Mouse (Mus musculus) kidney, adult 8-10 months (tissue): ENCODE measurements at regions not wholly inside any gene's neighbourhood (a gene's known extent, or its start where the extent isn't known, plus 50 kb on each side); places are given as distances from the start of the nearest gene placed in this dataset.

Source experiments
- DNase-seq, 2 experiments: peaks; one replicate each; pipeline ENCODE4 v3.0.0; 2022

- no peak for DNase-seq
These were observed 166.1 kb upstream of the Sesn3 start for GRCm38 (mm10) chr9:14108798-14109197.

DNA sequence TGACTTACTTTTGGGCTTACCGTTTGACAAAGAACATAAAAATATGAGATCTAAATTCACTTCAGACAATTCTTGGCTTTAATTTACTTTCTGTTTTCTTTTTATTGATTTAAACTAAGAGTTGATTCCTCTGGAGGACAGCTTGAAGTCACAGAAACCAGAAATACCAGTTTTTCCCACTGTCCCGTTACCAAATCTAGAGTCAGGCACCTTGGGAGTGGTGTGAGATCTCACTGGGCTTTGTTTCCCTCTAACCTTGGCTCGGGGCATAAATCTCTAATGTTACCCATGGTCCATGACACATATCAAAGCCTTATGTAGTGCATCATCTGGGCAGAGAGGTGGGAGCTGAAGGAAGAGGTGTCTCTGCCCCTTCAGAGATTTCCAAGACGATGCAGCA lies 165.4 kb upstream of the Sesn3 start:
- no peak for DNase-seq

- no peak for DNase-seq
These were observed 163.2 kb upstream of the Sesn3 start for GRCm38 (mm10) chr9:14111713-14112112.

- DNase-seq: no peak
These were observed 159.3 kb upstream of the Sesn3 start for GRCm38 (mm10) chr9:14115521-14115920.

DNA sequence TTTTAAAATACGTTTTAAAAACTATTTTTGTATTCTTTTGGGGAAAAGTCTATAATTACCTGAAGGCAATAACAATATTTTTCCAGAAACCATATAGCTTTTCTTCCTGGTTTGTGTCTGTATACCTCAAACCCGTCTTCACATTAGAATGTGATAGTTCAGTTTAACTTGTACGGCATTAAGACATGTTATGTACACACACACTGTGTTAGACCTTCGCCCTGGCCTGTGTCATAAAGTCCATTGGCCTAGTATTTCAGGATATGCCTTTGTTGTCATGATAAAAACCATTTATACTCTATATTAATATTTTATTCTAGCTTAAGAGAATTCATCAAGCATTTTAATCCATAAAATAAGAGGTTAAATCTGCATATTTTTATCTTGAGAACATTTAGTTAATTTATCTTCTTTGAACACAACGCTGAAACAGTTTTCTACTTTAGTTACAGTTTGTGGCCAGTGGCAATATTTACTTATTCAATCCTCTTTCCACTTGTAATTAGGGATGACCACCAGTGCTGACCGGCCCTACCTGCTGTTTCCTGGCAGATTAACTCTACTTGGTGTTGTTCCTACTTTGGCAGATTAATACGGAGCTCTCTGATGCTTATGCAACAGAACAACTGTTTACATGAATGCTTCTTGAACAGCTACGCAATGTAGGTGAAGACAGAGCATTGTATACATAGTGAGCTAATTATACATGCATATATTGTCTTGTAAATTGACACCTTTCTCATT lies 158.6 kb upstream of the Sesn3 start:
- DNase-seq: no peak

- DNase-seq: no peak
These were observed 141.5 kb upstream of the Sesn3 start for GRCm38 (mm10) chr9:14133372-14133771.

- no peak for DNase-seq
These were observed 139.9 kb upstream of the Sesn3 start for GRCm38 (mm10) chr9:14134894-14135450.

DNA sequence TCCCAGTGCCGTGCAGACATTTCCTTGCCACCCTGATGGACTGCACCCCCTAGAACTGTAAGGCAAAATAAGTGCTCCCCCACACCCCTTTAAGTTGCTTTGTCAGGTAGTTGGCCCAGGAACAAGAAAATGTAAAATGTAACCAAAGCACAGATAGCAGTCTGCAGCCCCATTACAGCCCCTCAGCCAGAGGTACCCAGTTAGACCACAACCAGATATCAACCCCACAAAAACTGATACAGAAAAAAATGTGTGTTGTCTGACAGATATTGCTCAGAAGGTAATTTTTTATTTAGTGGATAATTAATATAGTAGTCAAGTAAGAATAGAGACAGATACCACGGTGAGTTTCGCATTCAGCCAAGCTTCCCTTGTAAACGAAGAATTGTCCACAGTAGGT lies 133.5 kb upstream of the Sesn3 start:
- no peak for DNase-seq

DNA sequence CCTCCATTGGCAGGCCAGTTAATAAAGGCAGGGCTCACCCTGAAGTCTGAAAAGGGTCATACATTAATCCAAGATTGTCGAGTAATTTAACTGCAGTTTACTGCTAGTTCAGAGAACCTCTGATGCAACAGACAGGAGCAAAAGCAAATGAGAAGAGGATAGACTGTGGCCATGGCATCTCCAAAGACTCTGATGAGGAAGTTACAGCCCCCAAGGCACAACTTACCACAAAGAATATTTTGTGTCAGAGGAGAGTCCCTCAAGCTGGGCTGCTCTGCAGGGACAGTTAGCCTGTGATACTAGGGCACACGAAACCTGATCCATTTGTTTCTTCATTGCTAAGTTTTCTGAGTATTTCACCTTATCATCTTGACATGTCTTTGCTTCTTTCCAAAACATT lies 130.9 kb upstream of the Sesn3 start:
- DNase-seq: no peak

DNA sequence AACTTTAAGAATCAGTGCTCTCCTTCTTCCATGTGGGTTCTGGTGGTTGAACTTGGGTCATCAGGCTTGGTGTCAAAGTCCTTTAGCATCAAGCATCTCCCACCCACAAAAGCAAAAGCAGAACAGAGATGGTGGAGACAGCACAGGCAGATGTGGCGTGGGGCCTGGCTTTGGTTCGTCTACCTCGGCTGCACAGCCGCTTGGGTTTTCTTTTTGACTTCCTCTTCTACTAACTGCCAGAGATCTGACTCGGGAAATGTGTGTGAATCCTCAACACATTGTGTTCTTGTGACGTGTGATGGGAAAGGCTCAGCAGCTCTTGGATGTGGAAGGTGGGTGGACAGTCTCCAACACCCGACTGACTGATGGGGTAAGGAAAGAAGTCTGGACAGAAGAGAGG lies 127.8 kb upstream of the Sesn3 start:
- no peak for DNase-seq

DNA sequence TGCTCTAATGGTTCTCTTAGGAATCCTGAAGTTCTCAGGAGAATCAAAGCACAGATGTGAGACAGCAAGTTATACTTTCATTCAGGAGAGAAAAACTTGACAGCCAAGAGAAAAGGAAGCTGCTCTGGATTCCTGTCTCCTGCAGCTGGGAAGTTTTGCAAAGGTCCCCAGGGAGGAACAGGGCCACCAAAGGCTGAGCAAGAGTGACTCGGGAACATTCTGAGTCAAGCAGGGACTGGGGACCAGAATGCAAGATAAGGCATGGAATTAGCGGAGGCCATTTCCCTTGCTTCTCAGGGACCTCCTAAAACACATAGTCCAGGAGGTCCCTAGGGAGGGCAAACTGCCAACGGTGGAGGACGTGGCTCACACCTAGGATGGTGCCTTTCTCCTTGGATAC lies 127.1 kb upstream of the Sesn3 start:
- peak; percentile 12 to 15 for DNase-seq

GRCm38 (mm10) chr9:14150288-14150687 lies 124.6 kb upstream of the Sesn3 start:
- DNase-seq: no peak

DNA sequence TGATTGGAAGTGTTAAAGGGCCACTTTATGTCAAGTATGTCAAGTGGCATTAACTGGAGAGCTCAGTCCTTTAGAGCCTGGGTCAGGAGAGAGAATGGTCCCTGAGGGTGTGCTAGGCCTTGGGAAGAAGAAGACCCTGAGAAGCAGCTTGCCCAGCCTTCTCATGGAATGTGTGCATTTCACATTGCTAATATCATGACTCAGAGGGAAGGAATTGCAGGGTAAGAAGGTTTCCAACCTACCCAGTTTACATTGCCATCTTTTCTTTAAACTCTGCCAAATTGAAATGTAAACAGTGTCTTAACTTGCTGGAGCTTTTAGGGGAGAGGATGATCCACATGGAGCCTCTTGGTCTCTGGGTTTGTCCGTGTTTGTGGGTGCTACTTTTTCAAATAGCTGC lies 117.9 kb upstream of the Sesn3 start:
- no peak for DNase-seq

- DNase-seq: peak; percentile 63 to 77
These were observed 116.6 kb upstream of the Sesn3 start for GRCm38 (mm10) chr9:14158096-14158837.

DNA sequence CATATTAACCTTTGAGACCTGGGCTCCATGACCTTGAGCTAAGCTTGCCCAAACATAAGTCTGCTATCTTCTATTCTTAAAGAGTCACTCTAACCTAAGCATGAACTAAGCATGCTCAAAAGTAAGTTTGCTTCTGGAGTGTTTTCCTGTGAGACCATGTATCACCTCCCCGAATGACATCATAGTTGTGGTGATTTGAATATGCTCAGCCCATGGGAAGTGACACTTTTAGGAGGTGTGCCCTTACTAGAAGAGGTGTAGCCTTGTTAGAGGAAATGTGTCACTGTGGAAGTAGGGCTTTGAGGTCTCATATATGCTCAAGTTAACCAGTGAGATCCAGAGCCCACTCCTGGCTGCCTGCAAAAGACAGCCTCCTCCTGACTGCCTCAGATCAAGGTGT lies 114.7 kb upstream of the Sesn3 start:
- no peak for DNase-seq

GRCm38 (mm10) chr9:14171589-14172240 lies 103.2 kb upstream of the Sesn3 start:
- no peak for DNase-seq

DNA sequence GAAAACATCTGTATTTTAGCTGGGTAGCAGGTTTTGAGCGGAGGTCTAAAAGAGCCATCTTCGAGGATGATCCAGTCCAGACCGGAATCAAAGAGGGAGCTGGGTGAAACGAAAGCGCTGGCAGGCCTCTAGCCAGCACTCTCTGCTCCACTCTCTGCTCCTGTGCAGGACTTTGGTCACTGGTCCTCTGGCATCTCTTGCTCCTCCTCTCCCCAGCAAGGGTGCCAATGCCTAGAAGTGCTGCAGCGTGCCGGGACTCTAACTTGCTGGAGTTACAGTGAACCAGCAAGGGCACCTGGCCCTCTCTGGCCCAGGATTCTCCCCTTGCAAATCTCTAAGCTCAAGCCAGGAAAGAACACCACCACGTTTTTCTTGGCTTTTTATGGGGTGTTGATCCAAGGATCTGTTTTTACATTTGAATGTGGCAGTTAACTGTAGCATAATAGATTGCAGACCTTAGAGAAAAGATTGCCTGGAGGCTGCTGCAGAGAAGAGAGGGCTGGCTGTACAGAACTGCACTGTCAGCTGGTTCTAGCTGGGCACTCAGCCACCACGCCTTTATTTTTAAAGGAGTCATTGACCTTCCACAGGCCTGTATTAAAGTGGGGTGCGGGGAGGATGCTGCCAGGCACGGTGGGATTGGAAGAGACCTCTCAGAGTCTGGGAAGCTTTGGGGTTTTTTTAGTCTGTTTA lies 101.1 kb upstream of the Sesn3 start:
- peak; percentile 75 to 79 for DNase-seq

DNA sequence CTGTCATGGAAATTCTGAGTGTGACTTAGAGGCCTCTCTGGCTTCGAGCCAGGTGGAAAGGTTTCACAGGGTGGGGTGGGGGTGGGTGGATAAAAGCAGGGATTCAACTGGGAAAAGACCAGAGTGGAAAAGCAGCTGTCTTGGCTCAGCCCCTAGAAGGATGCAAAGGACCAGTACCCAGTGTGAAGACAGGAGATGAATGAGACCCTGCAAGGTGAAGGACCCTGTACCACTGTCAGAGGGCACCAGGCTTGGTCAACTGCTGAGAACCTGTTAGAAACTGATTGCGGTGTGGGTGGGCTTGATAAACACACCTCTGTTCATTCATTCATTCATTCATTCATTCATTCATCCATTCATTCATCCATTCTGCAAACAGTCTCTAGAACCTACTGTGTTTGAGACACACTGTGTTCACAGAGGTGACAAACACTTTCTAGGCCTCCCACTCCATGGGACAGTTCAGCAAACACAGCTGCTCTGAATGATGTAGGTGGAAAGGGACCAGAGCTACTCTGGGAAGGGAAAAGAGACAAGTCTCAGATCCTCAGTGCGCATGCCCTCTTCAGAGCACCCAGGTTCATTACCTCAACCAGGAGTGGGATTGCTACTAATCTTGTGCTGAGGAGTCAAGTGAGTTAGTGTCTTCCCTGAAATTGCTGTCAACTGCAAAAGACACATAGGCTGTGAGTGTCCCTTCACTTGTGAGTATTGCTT lies 100.4 kb upstream of the Sesn3 start:
- DNase-seq: no peak

- DNase-seq: peak; percentile 31 to 37
These were observed 99.6 kb upstream of the Sesn3 start for GRCm38 (mm10) chr9:14175041-14175881.

DNA sequence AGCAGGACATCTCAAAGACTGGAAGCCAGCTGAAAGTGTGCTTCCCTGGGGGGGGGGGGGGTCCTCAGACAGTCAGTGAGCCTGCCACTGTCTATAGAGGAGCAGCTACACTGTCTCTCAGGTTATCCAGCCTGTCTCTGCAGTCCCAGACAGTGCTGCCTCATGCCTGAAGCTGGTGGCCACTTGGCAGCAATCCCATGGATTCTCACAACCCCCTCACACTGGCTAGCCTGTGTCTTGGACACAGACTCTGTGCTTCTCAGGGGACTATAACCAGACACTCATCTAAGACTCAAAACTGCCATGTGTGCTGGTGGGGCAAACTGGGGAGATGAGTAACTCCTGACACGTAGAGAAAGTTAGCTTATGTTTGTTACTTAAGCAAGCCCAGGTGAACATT lies 95.1 kb upstream of the Sesn3 start:
- DNase-seq: no peak

- DNase-seq: peak; percentile 48 to 64
These were observed 90.6 kb upstream of the Sesn3 start for GRCm38 (mm10) chr9:14184261-14184660.
